ENCODE assay signal across 16 mouse cellular contexts in genomic region chr12:25254716-25255115, GRCm38 (mm10).
DNase-seq lines count a peak whose midpoint lies in the region; ATAC-seq and TF ChIP-seq lines count a peak whose summit lies in the region.
"Had no signal": no experiment of that assay in that cellular context is flagged by ENCODE, and none has a peak within 500 bp of the region (broad histone marks: within the 10 kb centered on the region; RNA-seq: fewer than 3 reads in every experiment).

No protein-coding gene starts in this region.

- no peak overlapping the region for H3K9ac ChIP-seq in hindbrain, embryonic 16.5 days (ENCODE audit: low read depth, low read length)
- H3K9ac ChIP-seq: embryonic facial prominence, embryonic 13.5 days; hindbrain, embryonic 15.5 days; lung, embryonic 15.5 days; neural tube, embryonic 13.5 days had no signal

- H3K27me3 ChIP-seq in splenic B cell, adult 2 months (ENCODE audit: control insufficient read depth, insufficient read depth, low read length, poor library complexity, severe bottlenecking) = no peaks in the 10 kb centered on the region
- H3K27me3 ChIP-seq in hindbrain, embryonic 16.5 days (replicated peaks; ENCODE audit: control insufficient read depth, insufficient read depth, low read length) = no peaks in the 10 kb centered on the region; the same call in 1 of the 2 replicates
- H3K27me3 ChIP-seq: embryonic facial prominence, embryonic 13.5 days; hindbrain, embryonic 15.5 days; lung, embryonic 15.5 days; megakaryocyte, embryonic 14.5 days; neural tube, embryonic 13.5 days had no signal

- ATAC-seq in hematopoietic stem cell, adult 5-6 weeks (replicated peaks in 1 of 2; ENCODE audit: insufficient read depth in 1 of 2, low FRiP score in 2 of 2, low TSS enrichment in 1 of 2, low read depth in 1 of 2, poor library complexity in 2 of 2, severe bottlenecking in 2 of 2) = peak; percentile 70 to 82
- no peak for ATAC-seq in hindbrain, embryonic 16.5 days

- H3K36me3 ChIP-seq in splenic B cell, adult 2 months (ENCODE audit: control insufficient read depth, insufficient read depth, low read length, poor library complexity, severe bottlenecking) = no peaks in the 10 kb centered on the region
- no peaks in the 10 kb centered on the region for H3K36me3 ChIP-seq in hindbrain, embryonic 16.5 days (ENCODE audit: control insufficient read depth, insufficient read depth, low read length)
- H3K36me3 ChIP-seq: embryonic facial prominence, embryonic 13.5 days; hindbrain, embryonic 15.5 days; lung, embryonic 15.5 days; neural tube, embryonic 13.5 days had no signal

- H3K4me1 ChIP-seq in lung, adult 2 months (ENCODE audit: control insufficient read depth, insufficient read depth, low read length) = no peaks in the 10 kb centered on the region
- H3K4me1 ChIP-seq in hindbrain, embryonic 16.5 days (ENCODE audit: control insufficient read depth, insufficient read depth, low read depth, low read length) = no peaks in the 10 kb centered on the region
- H3K4me1 ChIP-seq: embryonic facial prominence, embryonic 13.5 days; hindbrain, embryonic 15.5 days had no signal

- WGBS in lung, adult 2 months = 51% methylated on average over 6 of the region's 6 CpGs
- WGBS in hindbrain, embryonic 16.5 days = 85% methylated on average over 6 of the region's 6 CpGs

- no peak for TF ChIP-seq CTCF in lung, adult 2 months (IDR thresholded peaks at IDR 0.05; ENCODE audit: insufficient read depth, low read length)
- no peak for TF ChIP-seq CTCF in layer of hippocampus, adult 2 months (conservative IDR thresholded peaks at IDR 0.05)

- DNase-seq in lung, adult 2 months = peak; percentile 11
- no peak for DNase-seq in lung, postnatal 14 days
- peak; percentile 31 for DNase-seq in splenic B cell, adult 2 months (ENCODE audit: low read depth, low spot score)
- DNase-seq in layer of hippocampus, adult 2 months (ENCODE audit: low spot score in 2 of 2) = no peak
- no peak for DNase-seq in urinary bladder, adult 2 months (ENCODE audit: low spot score)
- DNase-seq in cerebellum, adult 11-12 months = no peak
- DNase-seq: gastrocnemius, postnatal 10 days; kidney, adult 9 months; spleen, adult 18-20 months had no signal

- no peak overlapping the region for H3K27ac ChIP-seq in layer of hippocampus, adult 2 months
- no peak overlapping the region for H3K27ac ChIP-seq in hindbrain, embryonic 16.5 days (ENCODE audit: low read depth, low read length)
- H3K27ac ChIP-seq: embryonic facial prominence, embryonic 13.5 days; hindbrain, embryonic 15.5 days; lung, embryonic 15.5 days; neural tube, embryonic 13.5 days had no signal

- no peak overlapping the region for H3K4me2 ChIP-seq in hindbrain, embryonic 16.5 days (ENCODE audit: low read length)
- H3K4me2 ChIP-seq: embryonic facial prominence, embryonic 13.5 days; hindbrain, embryonic 15.5 days; lung, embryonic 15.5 days; neural tube, embryonic 13.5 days had no signal

- H3K9me3 ChIP-seq in hindbrain, embryonic 16.5 days (ENCODE audit: control insufficient read depth, low read length) = peaks cover 3% of the 10 kb centered on the region; the same call in 1 of the 2 replicates
- H3K9me3 ChIP-seq: hindbrain, embryonic 15.5 days; lung, embryonic 15.5 days had no signal

- H3K4me3 ChIP-seq in lung, adult 2 months (replicated peaks; ENCODE audit: extremely low read depth, low read depth, low read length) = no peak overlapping the region
- H3K4me3 ChIP-seq in layer of hippocampus, adult 2 months = no peak overlapping the region
- H3K4me3 ChIP-seq in hindbrain, embryonic 16.5 days (ENCODE audit: low read length) = no peak overlapping the region
- H3K4me3 ChIP-seq: embryonic facial prominence, embryonic 13.5 days; hindbrain, embryonic 15.5 days; lung, embryonic 15.5 days; megakaryocyte, embryonic 14.5 days; neural tube, embryonic 13.5 days had no signal

- no peak for TF ChIP-seq POLR2A in lung, adult 2 months (IDR thresholded peaks at IDR 0.05; ENCODE audit: borderline replicate concordance, extremely low read depth, low read depth, low read length)

Comparison
In these comparisons a context has a peak if more than half of its experiments do, and no peak if none do; other contexts are left out.
1. DNase-seq: peak in lung, adult 2 months (single experiment) and splenic B cell, adult 2 months (single experiment); none in lung, postnatal 14 days (single experiment), layer of hippocampus, adult 2 months (0 of 2), urinary bladder, adult 2 months (single experiment) and cerebellum, adult 11-12 months (single experiment).